Mouse (Mus musculus): ENCODE data around the gene Ankrd11.
"Not testable (repeated sequence)": the region's sequence is repeated elsewhere in the genome, so short reads cannot be mapped to it uniquely, and the experiment has no call there.

The Ankrd11 gene

DNA sequence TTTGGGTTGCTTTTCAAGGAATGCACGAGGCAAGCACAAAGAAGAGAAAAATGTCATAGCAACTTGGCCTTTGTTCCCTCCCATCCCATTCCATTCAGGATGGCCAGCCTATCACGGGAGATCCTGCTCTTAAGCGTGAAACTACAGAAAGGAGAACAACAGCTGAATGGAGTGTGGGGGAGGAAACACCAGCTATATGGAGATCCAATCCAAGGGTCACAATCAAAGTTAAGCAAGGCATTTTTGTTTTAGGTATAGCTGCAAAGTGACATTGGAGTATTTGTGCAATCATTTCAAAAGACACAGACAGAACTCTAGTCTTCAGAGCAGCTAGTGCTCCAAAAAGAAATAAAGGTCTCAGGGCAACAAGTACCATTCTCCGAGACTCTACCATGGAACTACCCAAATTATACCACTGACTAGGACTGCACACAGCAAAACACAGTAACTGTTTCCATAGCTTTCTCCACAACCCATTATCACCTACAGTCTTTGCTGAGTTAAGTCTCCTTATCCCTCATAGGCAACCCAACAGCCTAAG, 1.9 kb downstream of the Ankrd11 start:
- no peak for DNase-seq (ENCODE audit: low read depth, low spot score)

GRCm38 (mm10) chr8:123039376-123040109, 2.5 kb downstream of the Ankrd11 start:
- DNase-seq (ENCODE audit: low read depth, low spot score), result no peak

DNA sequence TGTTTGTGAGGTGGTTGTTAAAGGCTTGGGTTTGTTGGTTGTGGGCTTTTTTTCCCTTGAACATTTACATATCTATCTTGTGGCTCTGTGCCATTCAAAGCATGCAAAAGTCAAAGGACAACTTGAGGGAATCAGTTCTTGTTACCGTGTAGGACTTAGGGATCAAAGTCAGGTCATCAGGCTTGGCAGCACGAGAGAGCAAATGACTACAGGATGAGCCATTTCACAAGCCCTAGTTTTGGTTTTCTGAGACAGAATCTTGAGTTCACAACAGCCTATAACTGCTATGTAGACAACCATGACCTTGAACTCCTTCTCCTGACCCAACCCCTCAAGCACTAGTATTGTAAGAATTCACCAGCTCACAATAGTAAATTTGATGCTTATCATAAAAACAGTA, 3.7 kb downstream of the Ankrd11 start:
- DNase-seq (ENCODE audit: low read depth, low spot score), result no peak

GRCm38 (mm10) chr8:123037487-123037886, 4.6 kb downstream of the Ankrd11 start:
- no peak for DNase-seq (ENCODE audit: low read depth, low spot score)

GRCm38 (mm10) chr8:123036956-123037355, 5.1 kb downstream of the Ankrd11 start:
- DNase-seq (ENCODE audit: low read depth, low spot score), result no peak

DNA sequence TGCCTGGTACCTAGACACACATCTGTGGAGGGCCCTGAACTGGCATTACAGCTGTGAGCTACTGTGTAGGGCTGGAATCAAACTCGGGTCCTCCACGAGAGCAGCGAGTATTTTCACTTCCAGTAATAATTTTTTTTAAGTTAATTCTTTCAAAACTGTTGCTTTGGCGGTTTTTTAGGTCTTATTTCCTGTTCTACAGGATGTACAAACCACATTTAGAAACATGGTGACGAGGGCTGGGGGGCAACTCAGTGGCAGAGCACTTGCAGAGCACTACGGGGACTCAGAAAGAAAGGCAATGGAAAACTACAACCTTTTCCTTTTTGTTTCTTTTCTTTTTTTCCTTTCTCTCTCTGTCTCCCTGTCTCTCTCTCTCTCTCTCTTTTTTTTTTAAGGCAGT, 7.9 kb downstream of the Ankrd11 start:
- no peak for DNase-seq (ENCODE audit: low read depth, low spot score)

- DNase-seq (ENCODE audit: low read depth, low spot score), result no peak
These were observed 8.6 kb downstream of the Ankrd11 start for GRCm38 (mm10) chr8:123033431-123033830.

- no peak for DNase-seq (ENCODE audit: low read depth, low spot score)
These were observed 9.3 kb downstream of the Ankrd11 start for GRCm38 (mm10) chr8:123032730-123033129.

DNA sequence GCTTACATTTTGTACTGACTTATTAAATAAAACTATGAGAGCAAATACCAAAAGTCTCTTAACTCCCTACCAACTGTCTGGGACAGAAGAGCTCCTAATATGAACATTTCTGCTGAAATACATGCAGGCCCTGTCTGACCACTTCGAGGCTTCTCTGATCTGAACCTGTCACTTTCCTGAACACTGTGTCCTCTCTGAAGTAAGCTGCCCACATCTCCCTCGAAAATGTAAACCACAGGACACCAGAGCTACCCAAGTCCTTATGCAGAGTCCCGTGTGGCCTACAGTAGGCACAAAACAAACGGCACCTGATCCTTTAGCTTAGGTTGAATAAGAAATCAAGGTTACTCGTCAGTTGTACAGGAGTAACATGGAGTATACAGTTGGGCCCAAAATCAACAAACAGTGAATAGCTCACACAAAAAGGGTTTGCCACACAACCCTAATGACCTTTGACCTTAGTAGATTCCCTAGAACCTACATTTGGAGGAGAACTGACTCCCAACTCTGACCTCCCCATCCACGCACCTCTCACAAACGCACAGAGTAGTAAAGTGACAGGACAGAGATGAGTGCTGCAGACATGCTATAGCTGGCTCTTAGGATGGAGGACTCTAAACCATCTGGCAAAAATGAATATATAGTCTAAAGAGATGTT, 10.6 kb downstream of the Ankrd11 start:
- DNase-seq (ENCODE audit: low read depth, low spot score), result no peak

GRCm38 (mm10) chr8:123030091-123030490, 12.0 kb downstream of the Ankrd11 start:
- not testable (repeated sequence) for DNase-seq (ENCODE audit: low read depth, low spot score)

DNA sequence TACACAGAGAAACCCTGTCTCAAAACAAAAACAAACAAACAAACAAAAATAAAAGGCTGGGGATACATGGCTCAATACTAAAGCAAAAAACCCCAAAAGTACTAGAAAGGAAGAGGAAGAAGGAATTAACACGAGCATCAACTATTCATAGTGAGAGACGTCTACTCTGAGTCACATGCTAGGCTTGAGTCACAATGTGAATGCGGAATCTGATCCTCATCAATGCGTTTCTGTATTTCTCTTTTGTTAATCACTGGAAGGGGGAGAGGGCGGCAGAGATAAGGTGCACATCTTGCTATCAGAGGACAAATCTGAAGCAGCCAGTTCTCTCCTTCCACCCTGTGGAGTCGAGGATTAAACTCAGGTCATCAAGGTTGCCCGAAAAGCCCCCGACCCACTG, 14.3 kb downstream of the Ankrd11 start:
- no peak for DNase-seq (ENCODE audit: low read depth, low spot score)

- DNase-seq (ENCODE audit: low read depth, low spot score), result no peak
These were observed 16.1 kb downstream of the Ankrd11 start for GRCm38 (mm10) chr8:123025951-123026351.

- DNase-seq (ENCODE audit: low read depth, low spot score), result no peak
These were observed 17.9 kb downstream of the Ankrd11 start for GRCm38 (mm10) chr8:123024226-123024625.

DNA sequence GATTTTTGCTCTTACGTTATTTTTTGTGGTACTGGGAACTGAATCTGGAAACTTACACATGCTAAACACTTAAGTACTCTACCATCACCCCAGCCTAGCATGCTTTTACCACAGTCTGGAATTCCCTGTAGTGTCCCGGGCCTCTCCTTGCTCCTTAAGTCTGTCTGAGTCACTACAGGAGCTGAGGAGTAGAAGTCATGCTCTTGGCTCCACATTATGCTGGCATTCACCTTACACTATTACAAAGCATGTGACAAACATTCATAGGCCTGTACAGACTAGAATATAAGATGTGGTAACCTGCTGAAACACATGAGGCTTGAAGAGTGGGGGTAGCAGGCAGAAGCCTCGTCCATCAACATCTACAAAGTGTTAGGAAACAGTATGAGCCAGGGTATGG, 19.4 kb downstream of the Ankrd11 start:
- no peak for DNase-seq (ENCODE audit: low read depth, low spot score)

- DNase-seq (ENCODE audit: low read depth, low spot score), result no peak
These were observed 20.8 kb downstream of the Ankrd11 start for GRCm38 (mm10) chr8:123021259-123021658.

- DNase-seq (ENCODE audit: low read depth, low spot score), result no peak
These were observed 21.2 kb downstream of the Ankrd11 start for GRCm38 (mm10) chr8:123020859-123021258.

DNA sequence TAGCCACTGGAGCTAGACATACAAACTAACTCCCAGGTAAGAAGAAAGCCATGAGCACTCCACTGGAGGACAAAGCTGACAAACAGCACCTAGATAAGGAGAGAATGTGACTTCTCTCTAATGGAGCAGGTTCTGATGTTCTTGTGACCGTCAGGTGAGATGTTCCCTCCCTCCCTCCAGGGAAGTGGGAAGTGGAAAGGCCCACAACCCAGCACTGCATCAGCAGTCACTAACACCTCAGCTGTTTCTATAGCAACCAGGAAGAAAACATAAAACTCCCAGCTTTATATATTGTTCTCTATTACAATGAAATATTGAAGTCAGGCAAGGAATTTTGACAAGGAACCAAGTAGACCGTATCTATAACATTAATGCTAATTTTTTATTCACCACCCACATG, 22.0 kb downstream of the Ankrd11 start:
- no peak for DNase-seq (ENCODE audit: low read depth, low spot score)

DNA sequence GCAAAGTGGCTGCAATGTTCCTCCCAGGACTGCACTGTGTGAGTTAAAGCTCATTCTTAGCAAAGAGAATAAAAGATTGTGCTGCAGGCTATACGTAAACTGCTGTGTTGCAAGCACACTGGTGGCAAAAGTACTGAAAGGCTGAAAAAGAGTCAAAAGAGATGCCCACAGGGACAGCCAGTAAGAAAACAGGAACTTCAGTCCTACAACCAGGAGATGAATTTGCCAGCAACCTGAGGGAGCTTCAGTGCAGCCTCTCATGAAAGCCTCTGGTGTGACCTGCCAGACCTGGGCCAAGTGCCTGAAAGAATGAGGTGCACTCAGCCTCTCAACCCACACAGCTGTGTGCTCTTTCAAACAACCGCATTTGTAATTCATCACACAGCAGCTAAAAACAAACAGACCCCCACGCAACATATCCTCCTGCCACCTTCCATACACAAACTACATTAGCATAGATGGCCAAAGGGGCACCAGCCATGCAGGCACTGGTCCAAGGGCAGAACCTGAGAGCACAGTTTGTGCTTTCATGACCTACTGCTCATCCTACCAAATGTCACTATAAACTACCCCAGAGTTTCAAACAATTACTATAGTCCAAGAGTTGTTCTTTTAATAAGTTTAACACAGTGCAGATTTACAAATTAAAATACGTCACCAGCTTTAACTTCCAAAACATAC, 23.5 kb downstream of the Ankrd11 start:
- no peak for DNase-seq (ENCODE audit: low read depth, low spot score)

- DNase-seq (ENCODE audit: low read depth, low spot score), result no peak
These were observed 24.9 kb downstream of the Ankrd11 start for GRCm38 (mm10) chr8:123017143-123017542.

- DNase-seq (ENCODE audit: low read depth, low spot score), result no peak
These were observed 27.0 kb downstream of the Ankrd11 start for GRCm38 (mm10) chr8:123015074-123015473.

- DNase-seq (ENCODE audit: low read depth, low spot score), result no peak
These were observed 27.6 kb downstream of the Ankrd11 start for GRCm38 (mm10) chr8:123014429-123014828.

DNA sequence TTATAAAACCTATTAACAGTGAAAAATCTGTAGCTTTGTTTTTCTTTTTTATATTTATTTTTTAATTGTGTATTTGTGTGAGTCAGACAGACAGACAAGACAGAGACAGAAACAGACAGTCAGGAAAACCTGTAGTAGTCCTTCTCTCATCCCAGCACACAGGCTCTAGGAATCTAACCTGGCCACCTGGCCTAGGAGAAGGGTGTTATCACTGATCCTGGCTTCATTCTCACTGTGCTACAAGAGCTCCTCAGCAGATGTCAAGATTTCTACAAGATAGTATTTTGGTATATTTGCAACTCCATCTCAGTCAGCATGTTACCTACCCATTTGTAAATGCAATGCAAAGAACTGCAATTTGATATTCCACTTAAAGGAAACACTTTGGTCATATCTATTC, 30.8 kb downstream of the Ankrd11 start:
- no peak for DNase-seq (ENCODE audit: low read depth, low spot score)
